Mouse (Mus musculus): ENCODE measurements around the gene Gpr153. TPM values are rescaled to one million over a fixed set of nuclear protein-coding genes. Genes with fewer than 3 reads are reported as not detected.

The Gpr153 gene
- polyA plus RNA-seq, 1 experiment from 2014 or later: 6.7 TPM

DNA sequence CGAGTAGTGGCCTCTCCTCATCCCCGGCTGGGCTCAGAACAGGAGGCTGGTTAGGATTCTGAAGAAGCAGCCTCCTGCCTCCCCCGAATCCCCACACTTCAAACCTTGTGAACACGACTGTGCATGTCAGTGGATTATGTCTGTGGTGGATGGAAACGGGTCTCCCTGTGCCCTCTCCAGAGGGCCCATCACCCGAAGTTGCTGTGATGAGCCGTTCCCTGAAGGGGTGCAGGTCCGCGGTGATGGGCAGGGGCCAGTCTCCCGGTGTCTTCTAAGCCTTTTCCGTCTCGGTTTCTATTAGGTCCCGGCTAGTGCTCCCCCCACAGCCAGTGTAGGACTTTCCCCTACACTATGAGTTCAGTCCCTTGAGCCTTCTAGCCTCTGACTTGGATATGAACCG, 24.8 kb downstream of the Gpr153 start:
- Histone ChIP-seq H3K4me3 (ENCODE audit: low read depth, low read length) (no peak overlapping the region), H3K4me2 (ENCODE audit: low read length) (peak overlapping the region; percentile 95; the same call in 1 of the 2 replicates), H3K4me1 (ENCODE audit: control insufficient read depth, insufficient read depth, low read length) (peaks cover 11% of the 10 kb centered on the region), H3K9ac (ENCODE audit: low read length) (peak overlapping the region; percentile 98; the same call in 1 of the 2 replicates), H3K9me3 (replicated peaks; ENCODE audit: control insufficient read depth, low read length) (no peaks in the 10 kb centered on the region), H3K36me3 (ENCODE audit: control insufficient read depth, insufficient read depth, low read length) (peaks cover 36% of the 10 kb centered on the region), H3K27me3 (replicated peaks; ENCODE audit: control insufficient read depth, insufficient read depth, low read length) (peaks cover 9% of the 10 kb centered on the region), H3K27ac (ENCODE audit: low read depth, low read length) (no peak overlapping the region)
- no peak for ATAC-seq
- DNase-seq (ENCODE audit: low spot score): no peak
- WGBS: 87% methylated on average over 14 of the region's 14 CpGs

DNA sequence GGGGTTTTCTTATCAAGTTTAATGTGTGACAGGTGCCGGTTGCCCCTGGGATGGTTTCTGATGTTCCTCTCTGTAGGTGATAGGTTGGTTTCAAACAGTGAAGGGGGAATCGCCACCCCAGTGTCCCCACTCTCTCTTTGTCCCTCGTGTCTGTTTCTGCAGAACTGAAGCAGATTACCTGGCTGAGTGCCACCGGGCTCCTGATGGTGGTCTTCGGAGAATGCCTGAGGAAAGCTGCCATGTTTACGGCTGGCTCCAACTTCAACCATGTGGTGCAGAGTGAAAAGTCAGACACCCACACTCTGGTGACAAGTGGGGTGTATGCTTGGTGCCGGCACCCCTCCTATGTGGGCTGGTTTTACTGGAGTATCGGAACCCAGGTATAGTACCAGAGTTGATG, 26.3 kb downstream of the Gpr153 start:
- Histone ChIP-seq H3K4me2 (ENCODE audit: low read length) (no peak overlapping the region), H3K4me3 (ENCODE audit: low read depth, low read length) (no peak overlapping the region), H3K4me1 (ENCODE audit: control insufficient read depth, insufficient read depth, low read length) (peaks cover 11% of the 10 kb centered on the region), H3K9me3 (replicated peaks; ENCODE audit: control insufficient read depth, low read length) (no peaks in the 10 kb centered on the region), H3K27ac (ENCODE audit: low read depth, low read length) (no peak overlapping the region), H3K27me3 (replicated peaks; ENCODE audit: control insufficient read depth, insufficient read depth, low read length) (peaks cover 3% of the 10 kb centered on the region), H3K9ac (ENCODE audit: low read length) (no peak overlapping the region), H3K36me3 (ENCODE audit: control insufficient read depth, insufficient read depth, low read length) (peaks cover 49% of the 10 kb centered on the region)
- ATAC-seq: no peak
- WGBS: 74% methylated on average over 8 of the region's 8 CpGs
- no peak for DNase-seq (ENCODE audit: low spot score)

DNA sequence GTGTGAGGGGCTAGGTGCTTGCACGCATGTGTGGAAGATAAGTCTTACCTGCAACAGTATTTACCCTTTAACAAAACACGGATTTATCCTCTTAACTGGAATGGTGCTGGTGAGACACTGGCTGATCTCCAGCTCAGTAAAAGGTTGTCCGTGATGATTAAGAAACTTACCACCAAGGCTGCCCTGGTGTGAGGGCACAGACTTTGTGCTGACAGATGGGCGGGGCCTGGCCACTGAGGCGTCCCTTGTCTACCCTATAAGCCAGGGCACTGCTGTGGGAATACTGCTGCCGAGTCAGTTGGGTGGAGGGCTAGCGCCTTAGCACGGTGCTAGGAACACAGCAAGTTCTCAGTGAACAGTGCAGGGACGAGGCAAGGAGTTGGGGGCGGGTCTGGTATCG, 28.0 kb downstream of the Gpr153 start:
- Histone ChIP-seq H3K9me3 (replicated peaks; ENCODE audit: control insufficient read depth, low read length) (no peaks in the 10 kb centered on the region), H3K27me3 (replicated peaks; ENCODE audit: control insufficient read depth, insufficient read depth, low read length) (no peaks in the 10 kb centered on the region), H3K4me1 (ENCODE audit: control insufficient read depth, insufficient read depth, low read length) (peaks cover 8% of the 10 kb centered on the region), H3K27ac (ENCODE audit: low read depth, low read length) (no peak overlapping the region), H3K9ac (ENCODE audit: low read length) (no peak overlapping the region), H3K36me3 (ENCODE audit: control insufficient read depth, insufficient read depth, low read length) (peaks cover 49% of the 10 kb centered on the region), H3K4me3 (ENCODE audit: low read depth, low read length) (no peak overlapping the region), H3K4me2 (ENCODE audit: low read length) (no peak overlapping the region)
- WGBS: 77% methylated on average over 11 of the region's 11 CpGs
- ATAC-seq (no peak), DNase-seq (ENCODE audit: low spot score) (no peak)

DNA sequence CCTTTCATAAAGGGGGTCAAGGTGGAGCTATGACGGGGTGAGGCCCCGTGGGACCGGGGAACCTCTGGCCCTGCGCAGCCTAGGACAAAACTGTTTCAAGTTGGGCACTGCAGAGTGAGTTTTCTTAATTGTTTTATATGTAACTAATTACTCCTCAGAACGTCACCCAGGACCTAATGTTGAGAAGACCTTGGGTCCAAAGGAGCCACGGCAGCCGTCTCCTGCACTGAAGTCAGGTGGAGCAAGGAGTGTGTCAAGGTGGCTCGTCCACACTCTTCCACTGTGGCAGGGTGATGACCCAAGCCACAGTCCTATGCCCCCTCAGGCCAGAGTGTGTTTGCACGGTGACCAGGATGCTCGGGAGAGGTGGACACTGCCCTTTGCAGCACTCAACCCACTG, 29.1 kb downstream of the Gpr153 start:
- H3K4me2 ChIP-seq (ENCODE audit: low read length): no peak overlapping the region
- no peak for DNase-seq (ENCODE audit: low spot score)
- no peak overlapping the region for H3K4me3 ChIP-seq (ENCODE audit: low read depth, low read length)
- no peaks in the 10 kb centered on the region for H3K9me3 ChIP-seq (replicated peaks; ENCODE audit: control insufficient read depth, low read length)
- peaks cover 4% of the 10 kb centered on the region for H3K4me1 ChIP-seq (ENCODE audit: control insufficient read depth, insufficient read depth, low read length)
- peaks cover 52% of the 10 kb centered on the region for H3K36me3 ChIP-seq (ENCODE audit: control insufficient read depth, insufficient read depth, low read length)
- WGBS: 95% methylated on average over 10 of the region's 10 CpGs
- H3K27ac ChIP-seq (ENCODE audit: low read depth, low read length): no peak overlapping the region
- no peak overlapping the region for H3K9ac ChIP-seq (ENCODE audit: low read length)
- no peak for ATAC-seq
- no peaks in the 10 kb centered on the region for H3K27me3 ChIP-seq (replicated peaks; ENCODE audit: control insufficient read depth, insufficient read depth, low read length)

DNA sequence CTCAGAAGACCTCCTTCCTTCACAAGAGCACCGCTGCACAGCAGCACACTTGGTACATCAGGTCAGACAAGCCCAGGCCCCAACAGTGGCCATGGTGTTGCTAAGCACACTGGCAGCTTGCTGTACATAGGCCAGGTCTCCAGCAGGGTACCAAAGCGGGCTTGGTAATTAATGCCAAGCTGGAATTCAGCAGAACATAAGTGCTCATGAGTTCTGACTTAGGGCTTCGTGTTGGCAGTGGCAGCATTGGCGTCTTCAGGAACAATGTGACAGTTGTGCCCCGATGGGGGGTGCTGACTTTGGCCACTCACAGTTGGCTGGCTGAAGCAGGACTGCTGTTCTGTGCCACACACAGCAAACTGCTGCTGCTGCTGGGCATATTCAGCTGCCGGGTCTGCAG, 30.7 kb downstream of the Gpr153 start:
- Histone ChIP-seq H3K4me1 (ENCODE audit: control insufficient read depth, insufficient read depth, low read length) (no peaks in the 10 kb centered on the region), H3K36me3 (ENCODE audit: control insufficient read depth, insufficient read depth, low read length) (peaks cover 58% of the 10 kb centered on the region), H3K4me3 (ENCODE audit: low read depth, low read length) (no peak overlapping the region), H3K9me3 (replicated peaks; ENCODE audit: control insufficient read depth, low read length) (no peaks in the 10 kb centered on the region), H3K27me3 (replicated peaks; ENCODE audit: control insufficient read depth, insufficient read depth, low read length) (no peaks in the 10 kb centered on the region), H3K4me2 (ENCODE audit: low read length) (no peak overlapping the region), H3K9ac (ENCODE audit: low read length) (no peak overlapping the region), H3K27ac (ENCODE audit: low read depth, low read length) (no peak overlapping the region)
- WGBS: 89% methylated on average over 6 of the region's 6 CpGs
- ATAC-seq (no peak), DNase-seq (ENCODE audit: low spot score) (no peak)

DNA sequence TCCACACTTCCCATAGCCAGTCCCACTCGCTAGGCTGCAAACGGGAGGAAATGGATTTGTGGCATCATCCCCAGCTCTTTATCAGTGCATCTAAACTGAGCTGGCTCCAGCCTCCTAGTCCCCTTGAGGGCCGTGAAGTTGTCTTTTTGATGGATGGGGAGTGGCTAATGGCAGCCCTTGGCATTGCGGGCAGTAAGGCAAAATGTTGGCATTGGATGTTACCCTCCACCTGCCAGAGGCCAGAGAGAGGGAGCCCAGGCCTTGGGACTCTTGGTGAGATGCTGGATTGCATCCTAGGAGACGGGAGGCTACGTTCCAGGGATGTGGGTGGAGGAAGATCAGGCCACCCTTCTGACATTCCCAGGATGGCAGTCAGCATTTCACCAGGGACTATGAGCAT, 32.0 kb downstream of the Gpr153 start:
- Histone ChIP-seq H3K9ac (ENCODE audit: low read length) (no peak overlapping the region), H3K27ac (ENCODE audit: low read depth, low read length) (no peak overlapping the region), H3K4me2 (ENCODE audit: low read length) (no peak overlapping the region), H3K36me3 (ENCODE audit: control insufficient read depth, insufficient read depth, low read length) (peaks cover 50% of the 10 kb centered on the region), H3K4me1 (ENCODE audit: control insufficient read depth, insufficient read depth, low read length) (no peaks in the 10 kb centered on the region), H3K4me3 (ENCODE audit: low read depth, low read length) (no peak overlapping the region), H3K27me3 (replicated peaks; ENCODE audit: control insufficient read depth, insufficient read depth, low read length) (peaks cover 4% of the 10 kb centered on the region; the same call in 1 of the 2 replicates), H3K9me3 (replicated peaks; ENCODE audit: control insufficient read depth, low read length) (no peaks in the 10 kb centered on the region)
- ATAC-seq (no peak), DNase-seq (ENCODE audit: low spot score) (no peak)
- 88% methylated on average over 6 of the region's 6 CpGs for WGBS

DNA sequence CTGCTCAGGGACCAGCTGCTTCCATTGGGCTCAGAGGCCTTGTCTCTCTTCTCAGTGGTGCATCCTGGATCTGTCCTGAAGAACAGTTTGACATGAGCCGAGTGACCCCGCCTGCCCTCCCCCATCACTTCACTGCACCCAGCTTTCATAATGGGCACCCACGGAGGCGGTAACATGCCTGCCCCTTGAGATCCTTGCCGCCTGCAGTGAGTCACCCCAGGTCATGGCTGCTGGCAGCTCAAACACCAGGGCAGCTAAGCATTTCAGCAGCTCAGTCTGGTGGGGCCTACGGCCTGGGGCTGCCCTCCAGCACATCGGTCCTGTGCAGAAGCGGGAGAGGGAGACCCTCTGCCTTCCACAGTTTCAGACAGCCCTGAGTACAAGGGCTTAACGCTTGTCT, 33.5 kb downstream of the Gpr153 start:
- Histone ChIP-seq H3K9ac (ENCODE audit: low read length) (no peak overlapping the region), H3K27ac (ENCODE audit: low read depth, low read length) (no peak overlapping the region), H3K4me2 (ENCODE audit: low read length) (no peak overlapping the region), H3K9me3 (replicated peaks; ENCODE audit: control insufficient read depth, low read length) (no peaks in the 10 kb centered on the region), H3K27me3 (replicated peaks; ENCODE audit: control insufficient read depth, insufficient read depth, low read length) (peaks cover 19% of the 10 kb centered on the region), H3K4me1 (ENCODE audit: control insufficient read depth, insufficient read depth, low read length) (no peaks in the 10 kb centered on the region), H3K4me3 (ENCODE audit: low read depth, low read length) (no peak overlapping the region), H3K36me3 (ENCODE audit: control insufficient read depth, insufficient read depth, low read length) (peaks cover 36% of the 10 kb centered on the region)
- ATAC-seq (no peak), DNase-seq (ENCODE audit: low spot score) (no peak)
- 90% methylated on average over 9 of the region's 9 CpGs for WGBS

DNA sequence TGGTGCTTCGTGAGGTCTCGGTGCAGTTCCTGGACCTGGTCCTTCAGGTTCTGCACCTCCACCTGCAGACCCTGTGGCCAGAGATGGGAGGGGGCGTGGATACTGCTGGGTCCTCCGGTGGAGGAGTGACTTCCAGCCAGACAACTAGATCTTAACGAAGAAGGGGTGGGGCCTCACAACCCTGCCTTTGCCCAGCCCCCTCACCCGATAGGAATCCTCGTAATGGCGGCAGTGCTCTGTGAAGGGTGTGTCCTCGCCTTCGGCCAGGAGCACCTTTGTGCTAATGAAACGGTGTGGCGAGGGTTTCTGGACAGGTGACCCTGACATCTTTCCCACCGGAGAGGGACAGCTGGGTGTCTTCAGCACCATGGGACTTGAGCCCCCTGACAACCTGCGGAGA, 38.2 kb downstream of the Gpr153 start:
- Histone ChIP-seq H3K9ac (ENCODE audit: low read length) (no peak overlapping the region), H3K4me2 (ENCODE audit: low read length) (peak overlapping the region; percentile 12; the same call in 1 of the 2 replicates), H3K4me1 (ENCODE audit: control insufficient read depth, insufficient read depth, low read length) (peaks cover 7% of the 10 kb centered on the region), H3K9me3 (replicated peaks; ENCODE audit: control insufficient read depth, low read length) (no peaks in the 10 kb centered on the region), H3K27me3 (replicated peaks; ENCODE audit: control insufficient read depth, insufficient read depth, low read length) (peaks cover 61% of the 10 kb centered on the region), H3K36me3 (ENCODE audit: control insufficient read depth, insufficient read depth, low read length) (peaks cover 11% of the 10 kb centered on the region; the same call in 1 of the 2 replicates), H3K4me3 (ENCODE audit: low read depth, low read length) (0 out of 2 replicates have a peak overlapping the region, but pooled peaks have one; percentile 24), H3K27ac (ENCODE audit: low read depth, low read length) (no peak overlapping the region)
- DNase-seq (ENCODE audit: low spot score): no peak
- WGBS: 2% methylated on average over 14 of the region's 14 CpGs
- ATAC-seq: no peak

DNA sequence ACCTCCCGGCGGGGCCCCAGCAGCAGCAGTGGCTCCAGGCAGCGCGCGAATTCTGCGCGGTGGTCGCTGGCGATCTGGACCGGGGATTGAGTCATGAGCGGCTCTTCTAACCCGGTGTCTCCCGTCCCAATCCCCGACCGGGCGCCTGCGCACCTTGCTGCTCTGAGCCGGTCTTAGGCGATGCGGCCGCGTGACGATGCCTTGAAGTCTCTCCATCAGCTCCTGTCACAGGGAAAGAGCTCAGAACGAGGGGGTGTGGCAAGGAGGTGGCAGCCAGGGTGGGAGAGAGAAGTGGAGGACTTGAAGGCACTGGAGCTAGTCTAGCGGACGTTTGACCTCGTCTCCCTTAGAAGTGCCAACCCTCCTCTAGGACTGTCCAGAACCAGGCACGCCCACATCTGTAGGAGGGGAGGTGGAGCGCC, 39.2 kb downstream of the Gpr153 start:
- no peaks in the 10 kb centered on the region for H3K9me3 ChIP-seq (replicated peaks; ENCODE audit: control insufficient read depth, low read length)
- ATAC-seq (peak; percentile 32), DNase-seq (ENCODE audit: low spot score) (no peak)
- H3K36me3 ChIP-seq (ENCODE audit: control insufficient read depth, insufficient read depth, low read length): peaks cover 7% of the 10 kb centered on the region; the same call in 1 of the 2 replicates
- WGBS: 1% methylated on average over 29 of the region's 29 CpGs
- H3K4me2 ChIP-seq (ENCODE audit: low read length): peak overlapping the region; percentile 49
- peaks cover 7% of the 10 kb centered on the region for H3K4me1 ChIP-seq (ENCODE audit: control insufficient read depth, insufficient read depth, low read length)
- H3K27ac ChIP-seq (ENCODE audit: low read depth, low read length): no peak overlapping the region
- peaks cover 71% of the 10 kb centered on the region for H3K27me3 ChIP-seq (replicated peaks; ENCODE audit: control insufficient read depth, insufficient read depth, low read length)
- H3K4me3 ChIP-seq (ENCODE audit: low read depth, low read length): peak overlapping the region; percentile 24
- H3K9ac ChIP-seq (ENCODE audit: low read length): peak overlapping the region; percentile 29; the same call in 1 of the 2 replicates
